Mouse (Mus musculus) lung, embryonic 14.5 days (tissue): ENCODE results near the gene Pdzrn3. TPM values are rescaled to one million over a fixed set of nuclear protein-coding genes. Genes with fewer than 3 reads are reported as not detected.
A peak's percentile ranks its signal among the peaks of the same experiment; 100 is the strongest.

Source experiments
- ATAC-seq: fragments of 200-750 bp; cut with Nextera tagmentation; 2 replicates; pipeline ENCODE4 v1.8.0; 2017; ENCODE audit warnings: mild to moderate bottlenecking, moderate TSS enrichment, moderate library complexity; ENCODE audit not compliant: insufficient read depth
- DNase-seq: peaks from one replicate; pipeline ENCODE4 v3.0.0-alpha.2; 2015
- H3K27ac ChIP-seq: fragments of 300-500 bp; sonication (generic); 2 replicates; pipeline ENCODE4 v1.5.1; 2014; ENCODE audit warnings: low read depth, mild to moderate bottlenecking, moderate library complexity
- H3K27me3 ChIP-seq: fragments of 300-500 bp; sonication (generic); 2 replicates; pipeline ENCODE4 v1.6.1; 2014; ENCODE audit warnings: low read length, control low read depth; ENCODE audit not compliant: insufficient read depth
- H3K36me3 ChIP-seq: fragments of 300-500 bp; sonication (generic); 2 replicates; pipeline ENCODE4 v1.6.1; 2014; ENCODE audit warnings: control low read depth; ENCODE audit not compliant: insufficient read depth
- H3K4me1 ChIP-seq: fragments of 300-500 bp; sonication (generic); 2 replicates; pipeline ENCODE4 v1.6.1; 2014; ENCODE audit warnings: antibody characterized with exemption, control low read depth; ENCODE audit not compliant: insufficient read depth
- H3K4me2 ChIP-seq: fragments of 300-500 bp; sonication (generic); 2 replicates; pipeline ENCODE4 v1.6.1; 2014; ENCODE audit warnings: mild to moderate bottlenecking
- H3K4me3 ChIP-seq: fragments of 300-500 bp; sonication (generic); 2 replicates; pipeline ENCODE4 v1.5.1; 2014; ENCODE audit warnings: low read depth, low read length
- H3K9ac ChIP-seq: fragments of 300-500 bp; sonication (generic); 2 replicates; pipeline ENCODE4 v1.6.1; 2014
- H3K9me3 ChIP-seq: fragments of 300-500 bp; sonication (generic); 2 replicates; pipeline ENCODE4 v1.6.1; 2016; ENCODE audit warnings: low read depth, low read length, control low read depth
- CTCF ChIP-seq: IDR thresholded peaks from 2 replicates; pipeline ENCODE4 v1.5.1; 2016; ENCODE audit warnings: antibody characterized with exemption, low read depth
- WGBS: fragments of 180-500 bp; shearing (Covaris S2); extraction: QIAGEN DNeasy Blood & Tissue Kit; methylation state at CpG from one replicate; pipeline ENCODE4 v1.1.7; 2014; 5-methylcytosine and 5-hydroxymethylcytosine counted together
- polyA plus RNA-seq: library from polyadenylated mRNA; unstranded; fragments of >200 nt; fragmentation: Nextera tagmentation; extraction: Ambion mirVana; gene quantifications from 2 replicates; pipeline ENCODE4 v1.2.1, GENCODE M21; 2014

Gene Pdzrn3
- 14.2 and 14.8 TPM in 2 replicates for polyA plus RNA-seq

GRCm38 (mm10) chr6:101377167-101377934, at the start of gene Pdzrn3:
TSS of gene Pdzrn3 (minus strand) at chr6:101377897.
- WGBS, result under 1% methylated on average over 100 of the region's 111 CpGs
- peaks cover 7% of the 10 kb centered on the region; the same call in 1 of the 2 replicates for H3K36me3 ChIP-seq
- H3K9me3 ChIP-seq, result no peaks in the 10 kb centered on the region
- H3K27me3 ChIP-seq, result no peaks in the 10 kb centered on the region
- TF ChIP-seq CTCF, result peak; percentile 58; the same call in 1 of the 2 replicates
- H3K9ac ChIP-seq, result peak within 1 kb of the TSS; percentile 77
- peak within 1 kb of the TSS; percentile 74 for H3K4me3 ChIP-seq
- peak; percentile 89 for DNase-seq
- H3K4me1 ChIP-seq, result peaks cover 23% of the 10 kb centered on the region; the same call in 1 of the 2 replicates
- peak within 1 kb of the TSS; percentile 88 for H3K4me2 ChIP-seq
- ATAC-seq, result peak; percentile 64
- H3K27ac ChIP-seq, result peak within 1 kb of the TSS; percentile 92

DNA sequence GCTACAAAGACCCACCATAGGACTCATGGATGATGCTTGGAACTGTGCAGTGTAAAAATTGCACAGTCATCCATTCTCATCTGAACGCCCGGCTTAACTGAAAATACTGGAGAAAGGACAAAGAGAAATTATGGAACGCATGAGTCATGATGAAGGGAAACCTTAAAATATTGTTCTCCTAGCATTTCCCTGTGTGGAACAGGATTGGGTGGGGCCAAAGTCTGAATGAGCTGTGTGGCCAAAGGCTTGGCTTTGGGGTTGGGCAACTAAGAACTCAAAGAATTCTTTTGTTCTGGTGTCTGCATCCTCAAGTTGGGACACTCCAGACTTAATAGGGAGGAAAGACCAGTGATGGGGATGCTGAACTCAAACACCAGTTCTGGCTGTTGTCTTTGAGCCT, 49.6 kb upstream of the Pdzrn3 start:
- Histone ChIP-seq H3K4me1 (no peaks in the 10 kb centered on the region), H3K4me3 (no peak overlapping the region), H3K9ac (no peak overlapping the region), H3K36me3 (no peaks in the 10 kb centered on the region), H3K9me3 (no peaks in the 10 kb centered on the region), H3K27me3 (no peaks in the 10 kb centered on the region), H3K27ac (no peak overlapping the region), H3K4me2 (no peak overlapping the region)
- no peak for DNase-seq
- WGBS, result 75% methylated on average over 3 of the region's 3 CpGs
- no peak for TF ChIP-seq CTCF
- ATAC-seq, result no peak

- Histone ChIP-seq H3K36me3 (no peaks in the 10 kb centered on the region), H3K4me1 (no peaks in the 10 kb centered on the region), H3K9me3 (no peaks in the 10 kb centered on the region), H3K4me2 (no peak overlapping the region), H3K9ac (no peak overlapping the region), H3K4me3 (no peak overlapping the region), H3K27ac (no peak overlapping the region), H3K27me3 (no peaks in the 10 kb centered on the region)
- TF ChIP-seq CTCF, result no peak
- 84% methylated on average over 4 of the region's 4 CpGs for WGBS
- DNase-seq, result no peak
- no peak for ATAC-seq
Observed at GRCm38 (mm10) chr6:101426301-101426700, 48.6 kb upstream of the Pdzrn3 start.

DNA sequence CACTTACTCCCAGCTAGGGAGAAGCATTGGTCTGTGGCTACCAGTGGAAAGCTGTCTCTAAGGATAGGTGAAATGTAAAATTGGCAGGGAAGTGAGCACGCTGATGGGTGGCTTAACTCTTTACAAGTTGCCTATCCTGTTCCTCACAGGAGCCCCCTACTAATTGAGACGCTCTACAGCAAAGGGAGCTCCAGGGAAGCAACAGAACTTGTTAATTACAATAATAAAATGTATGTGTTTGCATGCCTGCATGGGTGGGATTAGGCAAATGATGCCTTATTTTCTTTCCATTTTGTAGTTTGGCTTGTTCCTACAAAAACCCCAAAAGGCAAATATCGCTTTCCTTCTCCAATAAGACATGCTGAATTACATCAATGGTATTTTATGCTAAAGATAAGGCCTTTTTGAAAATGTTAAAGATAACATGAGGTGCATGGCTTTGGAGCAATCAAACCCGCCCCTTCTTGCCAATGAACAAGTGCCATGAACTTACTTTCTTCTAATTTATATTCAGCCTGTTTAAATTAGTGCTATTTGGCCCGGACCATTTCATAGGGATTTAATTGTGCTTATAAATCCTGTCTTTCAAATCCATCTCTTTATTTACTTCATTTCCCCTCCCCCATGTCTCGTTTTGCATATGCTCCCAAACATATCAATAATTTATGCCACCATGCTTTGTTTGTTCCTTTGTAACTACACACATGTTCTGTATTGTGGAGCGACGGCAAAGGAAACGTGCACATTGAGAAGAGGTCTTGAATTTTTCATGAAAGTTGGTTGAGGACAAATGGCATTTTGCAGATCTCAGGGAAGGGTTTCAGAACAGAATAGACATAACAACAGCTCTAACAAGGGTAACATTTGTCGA, 44.6 kb upstream of the Pdzrn3 start:
- Histone ChIP-seq H3K4me2 (no peak overlapping the region), H3K27ac (no peak overlapping the region), H3K4me3 (no peak overlapping the region), H3K4me1 (no peaks in the 10 kb centered on the region), H3K9ac (no peak overlapping the region), H3K9me3 (no peaks in the 10 kb centered on the region), H3K36me3 (no peaks in the 10 kb centered on the region), H3K27me3 (no peaks in the 10 kb centered on the region)
- ATAC-seq (no peak), DNase-seq (no peak)
- 77% methylated on average over 10 of the region's 10 CpGs for WGBS
- TF ChIP-seq CTCF, result no peak

- no peaks in the 10 kb centered on the region for H3K27me3 ChIP-seq
- TF ChIP-seq CTCF, result no peak
- ATAC-seq (no peak), DNase-seq (no peak)
- H3K4me1 ChIP-seq, result no peaks in the 10 kb centered on the region
- no peak overlapping the region for H3K27ac ChIP-seq
- no peak overlapping the region for H3K4me2 ChIP-seq
- no peaks in the 10 kb centered on the region for H3K9me3 ChIP-seq
- no peak overlapping the region for H3K9ac ChIP-seq
- no peaks in the 10 kb centered on the region for H3K36me3 ChIP-seq
- no peak overlapping the region for H3K4me3 ChIP-seq
- 85% methylated on average over 5 of the region's 5 CpGs for WGBS
Observed at GRCm38 (mm10) chr6:101418213-101418612, 40.5 kb upstream of the Pdzrn3 start.

- DNase-seq (no peak), ATAC-seq (no peak)
- Histone ChIP-seq H3K27ac (no peak overlapping the region), H3K9me3 (no peaks in the 10 kb centered on the region), H3K27me3 (no peaks in the 10 kb centered on the region), H3K4me2 (no peak overlapping the region), H3K4me3 (no peak overlapping the region), H3K36me3 (no peaks in the 10 kb centered on the region), H3K9ac (no peak overlapping the region), H3K4me1 (no peaks in the 10 kb centered on the region)
- 73% methylated on average over 1 of the region's 1 CpGs for WGBS
- TF ChIP-seq CTCF, result no peak
Observed at GRCm38 (mm10) chr6:101411701-101412100, 34.0 kb upstream of the Pdzrn3 start.

DNA sequence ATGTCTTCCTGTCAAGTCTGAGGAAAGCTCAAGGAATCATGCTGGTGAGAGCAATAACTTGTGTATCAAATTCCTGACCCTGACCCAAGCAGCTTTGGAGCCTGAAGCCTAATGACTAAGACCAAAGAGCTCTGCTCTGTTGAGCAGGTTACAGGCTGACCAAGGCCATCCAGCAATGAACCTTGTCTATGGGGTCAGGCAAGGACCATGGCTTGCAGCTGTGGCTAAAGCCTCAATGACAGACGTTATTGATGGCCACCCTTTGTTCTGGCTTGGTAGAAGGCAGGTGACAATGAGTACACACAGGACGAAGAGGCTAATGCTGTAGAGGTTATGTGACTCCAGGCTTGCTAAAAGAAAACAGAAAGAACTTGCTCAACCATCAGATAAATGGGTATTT, 33.4 kb upstream of the Pdzrn3 start:
- Histone ChIP-seq H3K4me2 (no peak overlapping the region), H3K27me3 (no peaks in the 10 kb centered on the region), H3K4me1 (no peaks in the 10 kb centered on the region), H3K27ac (no peak overlapping the region), H3K9ac (no peak overlapping the region), H3K4me3 (no peak overlapping the region), H3K36me3 (no peaks in the 10 kb centered on the region), H3K9me3 (no peaks in the 10 kb centered on the region)
- no peak for ATAC-seq
- DNase-seq, result no peak
- 17% methylated on average over 2 of the region's 2 CpGs for WGBS
- TF ChIP-seq CTCF, result no peak
